Mouse (Mus musculus): ENCODE measurements around the gene Babam1.

Gene Babam1

GRCm38 (mm10) chr8:71396639-71397305, at the start of gene Babam1:
Babam1 (plus strand) TSS chr8:71396861.
- DNase-seq (ENCODE audit: extremely low spot score, low spot score): peak; percentile 90

GRCm38 (mm10) chr8:71351117-71351516, 45.5 kb upstream of the Babam1 start:
- no peak for DNase-seq (ENCODE audit: extremely low spot score, low spot score)

- no peak for DNase-seq (ENCODE audit: extremely low spot score, low spot score)
These were observed 45.1 kb upstream of the Babam1 start for GRCm38 (mm10) chr8:71351520-71351919.

- no peak for DNase-seq (ENCODE audit: extremely low spot score, low spot score)
These were observed 38.6 kb upstream of the Babam1 start for GRCm38 (mm10) chr8:71358026-71358425.

GRCm38 (mm10) chr8:71366771-71367528, 29.7 kb upstream of the Babam1 start, which contains the start of gene Use1:
Use1 (plus strand) TSS chr8:71366848.
- peak; percentile 89 for DNase-seq (ENCODE audit: extremely low spot score, low spot score)

GRCm38 (mm10) chr8:71367529-71368176, 29.0 kb upstream of the Babam1 start:
- no peak for DNase-seq (ENCODE audit: extremely low spot score, low spot score)

GRCm38 (mm10) chr8:71368366-71368765, 28.3 kb upstream of the Babam1 start:
- DNase-seq (ENCODE audit: extremely low spot score, low spot score): no peak

- DNase-seq (ENCODE audit: extremely low spot score, low spot score): no peak
These were observed 27.5 kb upstream of the Babam1 start for GRCm38 (mm10) chr8:71369040-71369718.

GRCm38 (mm10) chr8:71370711-71371235, 25.9 kb upstream of the Babam1 start:
- DNase-seq (ENCODE audit: extremely low spot score, low spot score): no peak

- DNase-seq (ENCODE audit: extremely low spot score, low spot score): peak; percentile 96
These were observed 25.3 kb upstream of the Babam1 start, which contains the start of gene Ocel1 for GRCm38 (mm10) chr8:71371236-71371848. Ocel1 (plus strand) TSS chr8:71371298.

GRCm38 (mm10) chr8:71372427-71372826, 24.2 kb upstream of the Babam1 start:
- DNase-seq (ENCODE audit: extremely low spot score, low spot score): no peak

- no peak for DNase-seq (ENCODE audit: extremely low spot score, low spot score)
These were observed 23.7 kb upstream of the Babam1 start for GRCm38 (mm10) chr8:71373000-71373399.

GRCm38 (mm10) chr8:71374616-71375206, 21.9 kb upstream of the Babam1 start:
- no peak for DNase-seq (ENCODE audit: extremely low spot score, low spot score)

- peak; percentile 65 for DNase-seq (ENCODE audit: extremely low spot score, low spot score)
These were observed 20.9 kb upstream of the Babam1 start for GRCm38 (mm10) chr8:71375581-71376422.

- DNase-seq (ENCODE audit: extremely low spot score, low spot score): no peak
These were observed 20.1 kb upstream of the Babam1 start for GRCm38 (mm10) chr8:71376423-71377030.

- DNase-seq (ENCODE audit: extremely low spot score, low spot score): no peak
These were observed 17.7 kb upstream of the Babam1 start for GRCm38 (mm10) chr8:71379008-71379407.

GRCm38 (mm10) chr8:71379512-71380075, 17.1 kb upstream of the Babam1 start:
- peak; percentile 41 for DNase-seq (ENCODE audit: extremely low spot score, low spot score)

Measured in neural tube, embryonic 10.5 days (tissue).